Mouse (Mus musculus): Measurements from ENCODE around the gene Wnk2.

GRCm38 (mm10) chr13:49053333-49053732, 94.5 kb downstream of the Wnk2 start:
- TF ChIP-seq CTCF (IDR thresholded peaks at IDR 0.05; ENCODE audit: borderline replicate concordance, insufficient read depth, low read length), result no peak
- TF ChIP-seq POLR2A (IDR thresholded peaks at IDR 0.05; ENCODE audit: low read depth, low read length), result no peak

Data from embryonic fibroblast, embryonic 13.5 days (primary cell).